Mouse (Mus musculus): ENCODE data around the gene Asb6. TPM values are rescaled to one million over a fixed set of nuclear protein-coding genes. Genes with fewer than 3 reads are reported as not detected.

The Asb6 gene
- total RNA-seq, 2 experiments from 2014 or later = 36.1 to 39.8 TPM

DNA sequence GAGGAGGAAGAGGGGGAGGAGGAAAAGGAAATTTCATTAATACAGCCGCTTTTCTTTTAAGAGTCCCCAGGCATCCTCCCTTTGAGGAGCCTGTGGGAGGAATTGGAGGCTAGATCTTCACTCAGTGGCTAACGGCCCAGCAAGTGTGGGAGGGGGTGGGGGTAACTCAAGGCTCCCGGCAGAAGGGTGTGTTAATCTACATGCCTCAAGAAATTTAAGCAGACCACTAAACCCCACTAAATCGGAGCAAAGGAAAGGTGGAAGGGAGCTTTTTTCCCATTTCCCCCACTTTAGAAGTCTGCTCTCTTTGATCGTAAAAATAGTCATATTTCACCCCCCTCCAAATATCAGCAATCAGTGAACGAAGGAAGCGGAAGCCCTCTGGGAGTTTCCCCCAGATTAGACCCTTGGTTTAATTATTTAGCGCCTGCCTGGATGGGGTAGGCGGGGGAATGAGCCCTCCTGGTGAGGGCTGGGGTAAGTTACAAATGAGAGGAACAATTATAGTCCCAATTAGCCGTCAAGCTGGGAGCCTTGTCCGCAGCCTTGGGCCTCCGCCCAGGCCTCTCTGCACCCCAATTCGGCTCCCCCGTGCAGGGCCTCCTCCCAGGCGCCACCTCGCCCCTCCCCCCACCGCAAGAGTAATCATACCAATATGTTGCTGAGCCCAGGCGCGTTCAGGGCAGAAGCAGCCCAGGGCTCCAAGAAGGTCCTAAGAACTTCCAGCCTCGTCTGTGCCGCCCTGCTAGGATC, 6.3 kb upstream of the Asb6 start:
- no peak for DNase-seq (ENCODE audit: low spot score in 2 of 2)
- intact Hi-C loops (cut with DNase I) = no loop called here

DNA sequence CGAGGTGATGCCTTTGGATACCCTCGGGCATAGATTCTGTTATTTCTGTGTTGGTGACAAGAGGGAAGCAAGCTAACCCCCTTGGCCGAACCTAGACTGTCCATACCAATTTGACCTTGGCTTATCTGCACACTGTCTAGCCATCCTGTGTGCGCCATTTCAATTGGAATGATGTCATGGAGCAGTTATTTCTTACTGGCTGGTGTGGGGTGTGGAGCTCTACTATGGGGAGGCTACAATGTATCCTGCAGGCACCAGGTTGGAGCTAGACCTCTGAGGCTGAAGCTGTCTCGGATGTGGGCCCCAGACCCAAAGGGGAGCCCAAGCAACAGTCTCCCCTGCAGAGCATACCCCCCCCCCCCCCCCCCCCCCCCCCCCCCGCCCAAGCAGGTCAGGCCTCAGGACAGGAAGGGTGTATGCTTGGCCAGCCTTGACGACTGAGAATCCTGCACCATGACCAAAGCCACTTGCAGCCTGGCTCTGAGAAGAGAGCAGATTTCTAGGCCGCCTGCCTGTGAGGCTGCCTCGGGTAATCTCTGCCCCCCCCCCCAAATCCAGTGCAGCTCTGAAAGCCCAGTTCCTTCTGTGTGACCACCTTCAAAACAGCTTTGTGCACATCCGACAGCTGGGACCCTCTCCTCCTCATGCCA, 4.4 kb upstream of the Asb6 start, which contains the start of gene Prrx2:
Gene Prrx2, plus strand, starts transcription at position 600 of the 650 bp plus-strand sequence.
- no peak for DNase-seq (ENCODE audit: low spot score in 2 of 2)

DNA sequence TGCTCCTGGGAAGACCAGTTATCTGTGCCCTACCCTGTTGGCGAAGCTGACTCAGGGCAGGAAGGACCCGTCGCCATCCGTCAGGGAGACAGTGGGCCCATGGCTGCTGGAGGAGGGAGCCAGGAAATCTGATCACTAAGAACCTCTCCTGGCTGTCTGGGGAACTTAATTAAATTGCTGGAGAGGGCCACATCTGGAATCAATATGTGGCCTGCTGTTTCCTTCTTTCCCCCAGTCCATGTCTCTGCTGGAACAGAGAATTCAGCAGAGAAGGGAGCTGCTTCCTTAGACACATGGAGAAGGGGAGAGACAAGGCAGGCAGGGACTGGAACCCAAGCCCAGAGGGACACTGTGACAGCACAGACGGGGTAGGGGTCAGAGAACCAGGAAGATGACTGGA, 3.5 kb upstream of the Asb6 start:
- no peak for DNase-seq (ENCODE audit: low spot score in 2 of 2)
- intact Hi-C loops (cut with DNase I) = no loop called here

More for the DNA sequence above, 4.4 kb upstream of the Asb6 start, which contains the start of gene Prrx2:
- intact Hi-C loops (cut with DNase I) = no loop called here

DNA sequence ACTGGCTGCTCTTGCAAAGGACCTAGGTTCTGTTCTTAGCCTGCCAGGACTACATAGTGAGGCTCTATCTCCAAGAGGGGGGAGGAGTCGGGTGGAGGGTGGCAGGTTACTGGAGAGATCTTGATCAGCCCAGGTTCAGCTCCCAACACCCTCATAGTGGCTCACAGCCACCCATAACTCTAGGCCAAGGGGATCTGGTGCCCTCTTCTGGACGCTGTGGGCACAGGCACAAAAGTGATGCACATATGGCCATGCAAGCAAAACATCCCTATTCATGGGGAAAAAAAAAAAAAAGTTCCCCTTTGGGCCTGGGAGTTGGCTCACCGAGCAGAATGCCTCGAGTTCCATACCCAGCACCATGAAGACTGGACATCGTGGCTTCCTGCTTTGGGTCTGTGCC, 818 bp downstream of the Asb6 start:
- intact Hi-C loops (cut with DNase I) = loop anchor here (5.0 kb wide), 2 partner anchors 58 to 98 kb away; partner anchors contain the start of gene Ptges
- no peak for DNase-seq (ENCODE audit: low spot score in 2 of 2)

DNA sequence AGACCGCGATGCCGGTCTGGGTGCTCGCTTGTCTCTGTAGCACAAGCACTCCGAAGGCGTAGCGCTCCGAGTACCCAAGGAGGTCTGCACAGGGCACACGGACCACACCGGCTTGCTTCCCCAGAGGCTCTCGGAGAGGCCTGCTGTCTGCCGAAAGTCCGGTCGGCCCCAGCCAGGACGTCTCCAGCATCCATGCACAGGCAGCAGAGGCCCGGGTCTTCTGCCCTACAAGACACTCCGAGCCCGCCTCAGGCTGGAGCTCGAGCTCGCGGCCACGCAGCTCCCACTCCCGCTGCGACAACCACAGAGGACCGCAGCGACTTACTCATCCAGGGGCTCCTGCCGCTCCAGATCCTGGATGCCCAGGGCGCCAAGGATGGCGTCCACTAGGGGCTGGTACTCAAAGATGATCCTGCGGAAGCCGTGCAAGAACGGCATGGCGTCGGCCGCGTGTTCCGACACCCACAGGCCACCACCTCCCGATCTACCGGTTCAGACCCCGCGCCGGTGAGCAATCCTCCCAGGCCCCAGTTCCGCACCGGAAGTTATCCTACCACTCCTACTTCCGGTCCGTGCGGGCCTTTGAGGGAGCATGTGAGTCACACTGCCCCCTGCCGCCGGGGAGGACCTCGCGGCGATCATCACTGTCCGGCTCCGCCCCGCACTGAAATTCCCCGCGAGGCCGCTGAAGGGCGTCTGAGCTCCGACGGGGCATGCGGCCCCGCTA, 2.2 kb downstream of the Asb6 start:
- intact Hi-C loops (cut with DNase I) = loop anchor here (5.0 kb wide), 2 partner anchors 59 to 99 kb away; partner anchors contain the start of gene Ptges
- peak; percentile 94 for DNase-seq (ENCODE audit: low spot score in 2 of 2)

DNA sequence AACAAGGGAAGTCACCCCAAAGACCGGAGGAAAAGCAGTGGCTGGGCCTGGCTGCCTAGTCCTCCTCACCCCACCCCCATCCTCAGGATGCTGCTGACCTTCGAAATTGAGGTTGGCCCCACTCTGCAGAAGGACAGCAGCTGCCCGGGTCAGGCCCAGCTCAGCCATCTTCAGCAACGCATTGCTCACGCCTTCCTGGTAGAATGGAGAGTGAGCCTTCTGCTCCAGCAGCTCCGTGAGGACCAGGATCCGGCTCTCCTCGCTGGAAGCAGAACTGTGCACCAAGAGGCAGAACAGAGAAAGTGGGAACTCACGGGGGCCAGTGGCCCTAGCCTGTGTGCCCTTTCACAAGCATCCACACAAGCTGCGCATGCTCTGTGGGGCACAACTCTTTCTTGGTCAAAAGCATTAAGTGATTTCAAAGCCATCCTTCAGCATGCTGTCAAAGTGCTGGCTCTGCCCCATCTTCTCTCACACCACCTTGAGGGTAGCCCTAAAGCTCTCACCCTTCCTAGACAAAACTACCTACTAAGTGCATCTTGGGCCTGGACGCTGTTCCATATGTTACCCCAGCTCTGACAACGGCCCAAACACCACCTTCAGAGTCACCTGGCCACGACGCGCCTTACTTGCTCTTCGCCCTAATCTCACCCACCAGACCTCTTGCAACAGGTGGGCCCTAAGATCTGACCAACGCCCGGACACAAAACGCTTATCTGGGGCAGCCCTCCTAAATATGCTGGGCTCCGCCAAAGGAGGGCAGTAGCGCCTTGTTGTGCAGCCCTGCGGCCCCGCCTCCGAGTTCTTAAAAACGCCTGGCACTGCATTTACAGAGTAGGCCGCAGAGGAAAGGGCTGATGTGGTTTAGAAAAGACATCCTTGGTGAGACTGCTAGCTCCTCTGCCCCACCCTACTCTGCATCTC, 3.0 kb downstream of the Asb6 start:
- DNase-seq (ENCODE audit: low spot score in 2 of 2) = peak; percentile 40 to 45
- intact Hi-C loops (cut with DNase I) = loop anchor here (5.0 kb wide), 2 partner anchors 60 to 100 kb away; partner anchors contain the start of gene Ptges

DNA sequence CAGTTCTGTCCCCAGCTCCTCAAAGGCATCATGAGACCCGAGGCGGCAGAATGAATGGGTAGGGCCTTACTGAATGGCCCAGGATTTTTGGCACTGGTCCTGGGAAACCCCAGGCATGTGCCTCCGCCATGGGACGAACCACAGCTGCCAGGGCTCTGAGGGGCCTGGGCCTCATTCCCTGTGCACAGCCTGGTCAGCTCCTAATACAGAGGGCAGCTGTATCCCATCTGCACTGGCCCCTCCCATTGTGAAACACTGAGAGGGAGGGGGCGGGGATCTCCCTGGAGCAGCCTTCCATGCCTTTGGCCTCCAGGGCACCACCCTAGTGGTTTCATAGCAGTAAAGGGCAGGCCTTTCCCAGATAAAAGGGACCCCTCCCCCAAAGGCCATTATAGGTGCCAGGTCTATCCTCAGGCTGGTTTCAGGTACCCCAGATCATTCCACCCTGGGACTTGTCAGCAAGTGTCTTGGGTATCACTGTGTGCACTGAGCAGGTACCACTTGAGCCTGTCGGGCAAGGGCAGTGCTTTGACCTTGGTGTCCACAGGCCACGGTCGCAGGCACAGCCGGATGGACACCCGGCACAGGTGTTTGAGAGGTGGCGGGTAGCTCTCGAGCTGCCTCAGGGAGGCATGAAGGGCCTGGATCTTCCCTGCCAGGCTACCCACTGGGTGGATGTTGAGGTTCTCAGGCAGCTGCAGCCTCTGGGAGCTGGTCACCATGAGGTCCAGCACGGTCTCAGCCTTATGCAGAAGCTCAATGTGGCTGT, 6.6 kb downstream of the Asb6 start:
- DNase-seq (ENCODE audit: low spot score in 2 of 2) = peak in 1 of 2 experiments; percentile 33
- intact Hi-C loops (cut with DNase I) = no loop called here

DNA sequence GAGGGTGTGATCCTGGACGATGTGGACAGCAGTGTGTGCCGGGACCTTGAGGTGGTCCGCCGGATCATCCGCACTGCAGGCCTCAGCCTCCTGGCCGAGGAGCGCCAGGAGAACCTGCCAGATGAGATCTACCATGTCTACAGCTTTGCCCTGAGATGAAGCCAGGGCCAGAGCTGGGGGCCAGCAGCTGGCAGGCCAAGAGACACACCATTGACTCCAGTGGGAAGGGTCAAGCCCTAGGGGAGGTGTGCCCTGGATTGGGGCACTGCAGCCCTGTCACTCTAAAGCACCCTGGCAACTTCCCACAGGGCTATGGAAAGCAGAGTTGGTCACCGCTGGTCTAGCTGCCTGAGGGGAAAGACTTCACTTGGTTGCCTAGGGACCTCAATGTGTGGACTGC, 7.7 kb downstream of the Asb6 start:
- intact Hi-C loops (cut with DNase I) = no loop called here
- DNase-seq (ENCODE audit: low spot score in 2 of 2) = no peak

DNA sequence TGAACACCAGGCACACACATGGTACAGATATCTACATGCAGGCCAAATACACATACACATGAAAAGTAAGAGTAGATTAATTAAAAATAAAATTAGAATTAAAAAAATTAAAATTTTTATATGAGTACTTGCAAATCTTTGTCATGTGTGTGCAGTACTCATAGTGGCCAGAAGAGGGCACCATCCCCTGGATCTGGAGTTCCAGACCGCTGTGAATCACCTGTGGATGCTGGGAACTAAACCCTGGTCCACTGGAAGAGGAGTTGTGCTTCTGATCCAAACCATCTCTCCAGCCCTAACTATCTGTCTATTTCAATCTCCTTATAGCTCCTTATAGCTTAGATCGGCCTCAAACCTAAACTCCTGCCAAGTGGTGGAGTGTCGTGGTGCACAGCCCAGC, 9.1 kb downstream of the Asb6 start:
- no peak for DNase-seq (ENCODE audit: low spot score in 2 of 2)

DNA sequence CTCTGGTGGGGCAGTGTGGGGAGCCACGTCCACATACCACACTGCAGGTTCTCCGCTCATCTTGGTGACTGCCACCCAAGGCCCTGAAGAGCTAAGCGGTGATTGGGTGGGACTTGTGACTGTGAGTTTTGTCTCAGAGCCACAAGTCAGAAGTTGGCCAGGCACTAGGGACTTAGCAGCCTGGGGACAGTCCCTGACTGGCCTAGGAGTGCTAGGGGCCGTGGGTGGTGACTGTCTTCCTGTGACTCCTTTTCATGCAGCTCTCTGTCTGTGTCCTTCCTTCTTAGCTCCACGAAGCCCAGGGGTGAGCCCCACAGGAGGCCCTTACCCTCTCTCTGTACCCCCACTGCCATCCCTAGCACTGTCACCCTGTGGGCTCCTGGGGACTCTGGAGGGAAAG, 10.3 kb downstream of the Asb6 start:
- intact Hi-C loops (cut with DNase I) = no loop called here
- DNase-seq (ENCODE audit: low spot score in 2 of 2) = no peak

More for the DNA sequence above, 9.1 kb downstream of the Asb6 start:
- intact Hi-C loops (cut with DNase I) = no loop called here

DNA sequence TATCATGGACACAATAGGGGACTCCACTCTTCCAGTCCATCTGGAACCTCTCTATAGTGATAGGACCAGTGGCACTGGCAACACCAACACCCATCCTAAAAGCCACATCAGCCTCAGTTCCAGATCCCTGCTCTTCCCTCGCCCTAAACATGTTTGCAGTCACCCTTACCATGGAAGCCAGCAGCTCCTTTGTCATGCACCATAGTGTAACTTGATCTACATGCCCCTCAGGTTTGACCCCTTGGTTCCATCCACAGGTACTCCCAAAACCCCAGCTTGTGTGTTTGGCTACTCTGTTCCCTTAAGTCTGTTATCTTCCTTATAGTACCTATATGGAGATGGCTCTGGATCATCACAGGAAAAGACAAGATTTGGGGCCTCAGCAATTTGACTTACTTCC, 13.8 kb downstream of the Asb6 start:
- no peak for DNase-seq (ENCODE audit: low spot score in 2 of 2)
- intact Hi-C loops (cut with DNase I) = no loop called here

DNA sequence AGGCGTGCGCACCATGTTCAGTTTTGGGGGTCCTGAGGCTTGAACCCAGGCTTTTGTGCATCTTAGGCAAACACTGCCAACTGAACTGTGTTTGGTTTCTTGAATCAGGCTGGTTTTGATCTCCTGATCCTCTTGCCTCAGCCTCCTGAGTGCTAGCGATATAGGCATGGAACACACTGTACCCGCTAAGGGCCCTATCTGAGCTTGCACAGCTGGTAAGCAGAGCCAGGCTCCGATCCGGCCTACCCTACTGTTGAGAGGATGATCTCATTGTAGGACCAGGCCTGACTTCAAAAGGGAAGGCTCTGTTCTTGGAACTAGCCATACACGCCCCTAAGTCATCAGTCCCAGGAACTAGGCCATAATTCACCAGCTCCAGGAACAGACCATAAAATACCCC, 19.6 kb downstream of the Asb6 start:
- intact Hi-C loops (cut with DNase I) = no loop called here
- DNase-seq (ENCODE audit: low spot score in 2 of 2) = no peak

DNA sequence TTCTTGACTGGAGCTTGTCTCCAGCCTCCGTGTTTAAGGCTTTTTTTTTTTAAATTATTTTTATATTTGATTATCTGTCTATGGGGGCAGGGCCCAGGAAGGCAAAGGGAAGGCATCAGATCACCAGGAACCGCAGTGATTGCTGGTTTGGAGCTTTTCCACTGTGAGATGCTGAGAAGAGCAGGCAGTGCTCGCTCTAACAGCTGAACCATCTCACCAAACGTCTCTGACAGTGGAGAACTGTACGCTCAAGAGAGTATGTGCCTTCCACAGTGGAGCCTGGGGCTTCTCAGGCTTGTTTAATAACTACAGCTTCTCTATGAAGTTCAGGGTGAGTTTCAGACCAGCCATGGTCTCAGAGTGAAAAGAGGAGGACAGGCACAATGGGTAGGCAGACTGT, 20.6 kb downstream of the Asb6 start:
- intact Hi-C loops (cut with DNase I) = no loop called here
- DNase-seq (ENCODE audit: low spot score in 2 of 2) = no peak

DNA sequence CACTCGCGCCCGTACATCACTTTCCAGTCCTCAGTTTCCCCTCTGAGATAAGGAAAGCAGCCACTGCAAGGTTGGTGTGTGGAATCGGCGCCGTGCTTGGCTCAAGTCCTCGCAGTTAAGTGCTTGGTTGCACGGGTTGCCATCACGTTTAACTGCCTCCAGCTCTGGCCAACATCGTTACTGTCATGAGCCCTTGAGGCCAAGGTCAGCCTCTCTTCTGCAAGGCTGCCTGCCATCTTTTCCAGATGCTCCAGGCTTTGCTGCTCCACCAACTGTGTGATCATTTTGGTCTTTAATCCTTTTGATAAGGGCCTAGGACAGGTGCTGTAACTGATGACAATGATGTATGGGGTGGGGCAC, 21.9 kb downstream of the Asb6 start:
- intact Hi-C loops (cut with DNase I) = no loop called here
- no peak for DNase-seq (ENCODE audit: low spot score in 2 of 2)

DNA sequence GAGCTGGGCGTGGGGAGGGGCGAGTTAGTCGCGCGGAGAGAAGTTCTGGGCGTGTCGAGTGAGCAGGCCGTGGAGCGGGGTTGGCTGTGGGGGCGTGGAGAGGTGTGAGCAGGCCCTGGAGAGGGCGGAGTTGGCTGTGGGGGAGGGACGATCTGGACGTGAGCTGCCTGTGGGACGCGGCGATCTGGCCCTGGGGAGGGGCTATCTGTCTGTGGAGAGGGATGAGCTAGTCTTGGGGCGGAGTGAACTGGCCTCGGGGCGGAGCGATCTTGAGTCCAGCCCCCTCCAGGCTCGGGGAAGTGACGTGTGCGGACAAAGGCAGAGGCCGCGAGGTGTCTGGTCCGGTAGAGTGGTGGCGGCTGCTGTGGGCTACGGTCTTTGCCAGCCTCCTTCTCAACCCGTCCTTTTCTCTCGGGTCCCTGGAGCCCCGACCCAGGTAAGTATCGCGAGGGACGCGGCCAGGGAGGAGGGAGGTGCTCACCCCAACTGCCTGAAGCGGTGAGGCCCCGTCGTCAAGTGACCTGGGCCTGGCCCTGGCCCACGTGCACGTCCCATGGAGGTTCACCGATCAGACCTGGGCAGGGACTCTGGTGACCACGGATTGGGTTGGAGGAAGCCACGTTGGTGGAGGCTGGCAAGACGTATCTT, 22.4 kb downstream of the Asb6 start, which contains the start of gene Ntmt1:
Gene Ntmt1, plus strand, starts transcription at position 179 of the 648 bp plus-strand sequence.
- peak; percentile 98 for DNase-seq (ENCODE audit: low spot score in 2 of 2)
- intact Hi-C loops (cut with DNase I) = no loop called here

DNA sequence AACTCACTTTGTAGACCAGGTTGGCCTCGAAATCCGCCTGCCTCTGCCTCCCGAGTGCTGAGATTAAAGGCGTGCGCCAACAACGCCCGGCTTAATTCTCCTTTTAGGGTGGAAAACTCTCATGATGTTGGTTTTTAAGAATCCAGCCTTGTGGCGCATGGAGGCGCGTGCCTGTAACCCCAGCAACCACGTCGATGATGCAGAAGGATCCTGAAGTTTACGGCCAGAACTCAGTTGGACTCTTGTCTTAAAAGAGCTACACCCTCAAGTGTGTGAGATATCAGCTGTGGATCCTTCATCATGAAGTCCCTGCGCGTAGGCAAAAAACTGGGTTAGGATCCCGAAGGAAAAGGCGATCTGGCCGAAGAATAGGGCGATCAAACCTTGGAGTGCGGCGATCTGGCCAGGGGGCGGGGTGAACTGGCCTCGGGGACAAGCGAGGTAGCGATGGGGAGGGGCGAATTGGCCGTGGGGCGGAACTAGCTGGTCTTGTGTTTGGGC, 22.9 kb downstream of the Asb6 start:
- intact Hi-C loops (cut with DNase I) = no loop called here
- DNase-seq (ENCODE audit: low spot score in 2 of 2) = no peak

DNA sequence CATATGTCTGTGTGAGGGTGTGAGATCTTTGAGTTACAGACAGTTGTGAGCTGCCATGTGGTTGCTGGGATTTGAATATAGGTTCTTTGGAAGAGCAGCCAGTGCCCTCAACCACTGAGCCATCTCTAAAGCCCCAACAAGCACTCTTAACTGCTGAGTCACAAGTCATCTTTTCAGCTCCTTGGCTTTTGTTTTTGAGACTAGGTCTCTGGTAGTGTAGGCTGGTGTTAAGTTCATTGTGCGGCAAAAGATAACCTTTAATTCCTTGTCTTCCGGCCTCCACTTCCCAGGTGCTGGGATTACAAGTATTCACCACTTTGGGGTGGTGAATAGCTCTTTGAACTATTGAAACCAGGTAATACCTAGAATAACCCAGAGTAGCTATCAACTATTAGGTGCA, 24.1 kb downstream of the Asb6 start:
- intact Hi-C loops (cut with DNase I) = no loop called here
- no peak for DNase-seq (ENCODE audit: low spot score in 2 of 2)

DNA sequence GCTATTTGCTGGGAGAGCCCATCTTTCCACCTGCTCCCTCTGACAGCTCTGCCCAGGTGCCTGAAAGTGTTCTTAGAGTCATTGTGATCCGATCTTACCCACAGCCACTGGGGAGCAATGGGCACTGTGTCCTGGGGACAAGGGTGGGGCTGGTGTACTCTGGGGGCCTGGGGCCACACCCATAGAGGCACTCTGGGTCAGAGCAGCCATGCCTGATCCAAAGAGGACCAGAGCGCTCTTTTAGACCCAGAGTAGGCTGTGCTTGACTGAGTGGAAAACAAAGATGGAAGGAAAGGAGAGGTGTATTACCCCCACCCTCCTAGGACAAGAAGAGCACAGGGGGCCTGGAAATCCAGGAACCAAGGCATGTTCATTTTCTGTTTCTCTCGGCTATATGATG, 26.5 kb downstream of the Asb6 start, which contains the start of gene 1700001O22Rik:
Gene 1700001O22Rik, minus strand, starts transcription at position 58 of the 400 bp plus-strand sequence.
- intact Hi-C loops (cut with DNase I) = no loop called here
- DNase-seq (ENCODE audit: low spot score in 2 of 2) = no peak

All from left cerebral cortex, postnatal 36 days (tissue).